31 mouse cellular contexts compared by ENCODE assay signal in the genomic region with DNA sequence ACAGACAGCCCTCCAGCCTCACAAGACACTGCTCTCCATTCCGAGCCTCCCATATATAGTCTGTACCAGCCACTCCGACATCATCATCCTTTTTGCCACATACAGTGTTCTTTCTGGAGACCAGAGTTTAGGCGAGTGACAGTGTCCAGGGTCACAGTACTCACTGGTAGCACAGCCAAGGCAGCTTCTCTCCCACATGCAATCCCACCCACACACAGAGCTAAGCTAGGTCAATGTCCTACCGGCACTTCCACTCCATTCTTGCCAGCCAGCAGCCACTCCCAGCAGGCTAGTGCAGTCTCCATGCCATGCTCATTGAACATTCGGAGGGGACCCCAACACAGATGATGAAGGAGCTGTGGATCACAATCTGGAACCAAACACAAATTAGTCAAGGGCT. TPM values are rescaled to one million over a fixed set of nuclear protein-coding genes. Genes with fewer than 3 reads are reported as not detected.
"Had no signal": no experiment of that assay in that cellular context is flagged by ENCODE, and none has a peak within 500 bp of the region (broad histone marks: within the 10 kb centered on the region; RNA-seq: fewer than 3 reads in every experiment).

No protein-coding gene starts in this region.

- H3K4me1 ChIP-seq: limb, embryonic 10.5 days; limb, embryonic 12.5 days; limb, embryonic 13.5 days; limb, embryonic 15.5 days; liver, embryonic 13.5 days; liver, embryonic 15.5 days; lung, embryonic 15.5 days; megakaryocyte, embryonic 14.5 days; midbrain, embryonic 10.5 days; midbrain, embryonic 12.5 days; midbrain, embryonic 13.5 days; midbrain, embryonic 15.5 days; neural tube, embryonic 12.5 days; neural tube, embryonic 13.5 days had no signal

- H3K27ac ChIP-seq: left cerebral cortex, adult 2 months; limb, embryonic 10.5 days; limb, embryonic 12.5 days; limb, embryonic 13.5 days; limb, embryonic 15.5 days; liver, embryonic 13.5 days; liver, embryonic 14.5 days; liver, embryonic 15.5 days; lung, embryonic 15.5 days; macrophage; midbrain, embryonic 10.5 days; midbrain, embryonic 12.5 days; midbrain, embryonic 13.5 days; midbrain, embryonic 15.5 days; neural tube, embryonic 12.5 days; neural tube, embryonic 13.5 days had no signal

- H3K4me2 ChIP-seq: limb, embryonic 12.5 days; limb, embryonic 13.5 days; limb, embryonic 15.5 days; liver, embryonic 11.5 days; liver, embryonic 13.5 days; liver, embryonic 15.5 days; lung, embryonic 14.5 days; lung, embryonic 15.5 days; midbrain, embryonic 11.5 days; midbrain, embryonic 12.5 days; midbrain, embryonic 13.5 days; midbrain, embryonic 15.5 days; neural tube, embryonic 12.5 days; neural tube, embryonic 13.5 days had no signal

- H3K9ac ChIP-seq: limb, embryonic 12.5 days; limb, embryonic 13.5 days; limb, embryonic 15.5 days; liver, embryonic 13.5 days; liver, embryonic 14.5 days; liver, embryonic 15.5 days; lung, embryonic 14.5 days; lung, embryonic 15.5 days; midbrain, embryonic 12.5 days; midbrain, embryonic 13.5 days; midbrain, embryonic 15.5 days; neural tube, embryonic 12.5 days; neural tube, embryonic 13.5 days had no signal

- H3K9me3 ChIP-seq: limb, embryonic 10.5 days; limb, embryonic 12.5 days; limb, embryonic 13.5 days; limb, embryonic 15.5 days; liver, embryonic 13.5 days; liver, embryonic 15.5 days; lung, embryonic 15.5 days; megakaryocyte, embryonic 14.5 days; midbrain, embryonic 10.5 days; midbrain, embryonic 12.5 days; midbrain, embryonic 13.5 days; midbrain, embryonic 15.5 days; neural tube, embryonic 12.5 days; neural tube, embryonic 13.5 days had no signal

- DNase-seq: left cerebral cortex, postnatal 4 days; liver, embryonic 13.5 days; lung, adult 18-20 months; lung, adult 2 months; lung, embryonic 14.5 days; lung, postnatal 10 days; lung, postnatal 14 days; lung, postnatal 36 days; lung, postnatal 4 days; midbrain, embryonic 14.5 days had no signal

- ATAC-seq: lung, postnatal 0 days; midbrain, embryonic 13.5 days; midbrain, embryonic 15.5 days; midbrain, embryonic 16.5 days had no signal

- H3K4me3 ChIP-seq: left cerebral cortex, adult 2 months; limb, embryonic 10.5 days; limb, embryonic 12.5 days; limb, embryonic 13.5 days; limb, embryonic 15.5 days; liver, embryonic 13.5 days; liver, embryonic 15.5 days; lung, embryonic 15.5 days; megakaryocyte, embryonic 14.5 days; midbrain, embryonic 10.5 days; midbrain, embryonic 12.5 days; midbrain, embryonic 13.5 days; midbrain, embryonic 15.5 days; myocyte; neural tube, embryonic 12.5 days; neural tube, embryonic 13.5 days had no signal

- H3K27me3 ChIP-seq: limb, embryonic 12.5 days; limb, embryonic 13.5 days; limb, embryonic 15.5 days; liver, embryonic 13.5 days; liver, embryonic 15.5 days; lung, embryonic 15.5 days; megakaryocyte, embryonic 14.5 days; midbrain, embryonic 12.5 days; midbrain, embryonic 13.5 days; midbrain, embryonic 15.5 days; neural tube, embryonic 12.5 days; neural tube, embryonic 13.5 days had no signal

RNA-seq across cellular contexts. Expression of a gene that starts 23.7 kb away (rescaled TPM):
- polyA plus RNA-seq: macrophage had no signal
